Mouse (Mus musculus) forebrain, embryonic 11.5 days (tissue): ENCODE data around the gene Hdac4. TPM values are rescaled to one million over a fixed set of nuclear protein-coding genes. Genes with fewer than 3 reads are reported as not detected.

Experiments used
- ATAC-seq: fragments of 200-750 bp; cut with Nextera tagmentation; replicated peaks from 2 replicates; pipeline ENCODE4 v1.8.0; 2017; ENCODE audit warnings: moderate TSS enrichment; ENCODE audit not compliant: low FRiP score
- DNase-seq: peaks from one replicate; pipeline ENCODE4 v3.0.0-alpha.2; 2017; ENCODE audit warnings: low spot score
- H3K27ac ChIP-seq: fragments of 300-500 bp; sonication (generic); 2 replicates; pipeline ENCODE4 v1.5.1; 2014; ENCODE audit warnings: low read depth, low read length
- H3K27me3 ChIP-seq: fragments of 300-500 bp; sonication (generic); 2 replicates; pipeline ENCODE4 v1.6.1; 2014; ENCODE audit warnings: mild to moderate bottlenecking, low read length, mixed read lengths; ENCODE audit not compliant: control insufficient read depth, insufficient read depth
- H3K36me3 ChIP-seq: fragments of 300-500 bp; sonication (generic); 2 replicates; pipeline ENCODE4 v1.6.1; 2014; ENCODE audit warnings: mild to moderate bottlenecking, low read length, moderate library complexity, mixed read lengths; ENCODE audit not compliant: control insufficient read depth, insufficient read depth
- H3K4me1 ChIP-seq: fragments of 300-500 bp; sonication (generic); replicated peaks from 2 replicates; pipeline ENCODE4 v1.6.1; 2014; ENCODE audit warnings: low read length, mixed read lengths; ENCODE audit not compliant: control insufficient read depth, insufficient read depth
- H3K4me2 ChIP-seq: fragments of 300-500 bp; sonication (generic); 2 replicates; pipeline ENCODE4 v1.6.1; 2014; ENCODE audit warnings: low read depth, mild to moderate bottlenecking, low read length, moderate library complexity, mixed read lengths; ENCODE audit not compliant: severe bottlenecking
- H3K4me3 ChIP-seq: fragments of 300-500 bp; sonication (generic); 2 replicates; pipeline ENCODE4 v1.5.1; 2014; ENCODE audit warnings: low read depth, low read length
- H3K9ac ChIP-seq: fragments of 300-500 bp; sonication (generic); 2 replicates; pipeline ENCODE4 v1.6.1; 2014; ENCODE audit warnings: low read length
- H3K9me3 ChIP-seq: fragments of 300-500 bp; sonication (generic); 2 replicates; pipeline ENCODE4 v1.6.1; 2016; ENCODE audit warnings: low read length, mixed read lengths; ENCODE audit not compliant: control insufficient read depth
- WGBS: fragments of 180-500 bp; shearing (Covaris S2); extraction: QIAGEN DNeasy Blood & Tissue Kit; methylation state at CpG from one replicate; pipeline ENCODE4 v1.1.7; 2014; 5-methylcytosine and 5-hydroxymethylcytosine counted together
- polyA plus RNA-seq: library from polyadenylated mRNA; unstranded; fragments of >200 nt; fragmentation: Nextera tagmentation; extraction: Ambion mirVana; gene quantifications from 2 replicates; pipeline ENCODE4 v1.2.1, GENCODE M21; 2014

Hdac4 gene
- polyA plus RNA-seq, 1 experiment from 2014 or later: 29.6 TPM

DNA sequence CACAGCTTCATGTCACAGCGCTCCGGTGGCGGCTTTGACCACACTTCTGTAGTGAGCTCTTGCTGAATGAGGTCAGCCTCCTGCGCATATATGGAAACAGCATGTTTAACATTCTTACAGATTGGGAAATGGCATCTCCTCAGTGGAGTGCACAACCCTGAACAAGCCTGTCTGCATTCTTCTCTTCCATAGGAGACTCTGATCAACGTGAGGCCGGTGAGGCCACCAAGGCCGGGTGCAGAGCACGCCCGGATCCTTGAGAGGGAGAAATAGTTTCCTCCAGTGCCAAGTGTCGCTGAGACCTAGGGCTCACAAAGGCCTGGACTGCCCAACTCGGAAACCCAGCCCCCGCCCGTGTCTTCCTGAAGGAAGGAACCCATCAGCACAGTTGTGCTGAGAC, 266.4 kb downstream of the Hdac4 start:
- Histone ChIP-seq H3K4me2 (no peak overlapping the region), H3K27me3 (no peaks in the 10 kb centered on the region), H3K27ac (no peak overlapping the region), H3K9ac (no peak overlapping the region), H3K4me3 (no peak overlapping the region), H3K36me3 (no peaks in the 10 kb centered on the region; the same call in 1 of the 2 replicates), H3K9me3 (no peaks in the 10 kb centered on the region), H3K4me1 (no peaks in the 10 kb centered on the region)
- ATAC-seq (no peak), DNase-seq (no peak)
- 95% methylated on average over 13 of the region's 13 CpGs for WGBS

DNA sequence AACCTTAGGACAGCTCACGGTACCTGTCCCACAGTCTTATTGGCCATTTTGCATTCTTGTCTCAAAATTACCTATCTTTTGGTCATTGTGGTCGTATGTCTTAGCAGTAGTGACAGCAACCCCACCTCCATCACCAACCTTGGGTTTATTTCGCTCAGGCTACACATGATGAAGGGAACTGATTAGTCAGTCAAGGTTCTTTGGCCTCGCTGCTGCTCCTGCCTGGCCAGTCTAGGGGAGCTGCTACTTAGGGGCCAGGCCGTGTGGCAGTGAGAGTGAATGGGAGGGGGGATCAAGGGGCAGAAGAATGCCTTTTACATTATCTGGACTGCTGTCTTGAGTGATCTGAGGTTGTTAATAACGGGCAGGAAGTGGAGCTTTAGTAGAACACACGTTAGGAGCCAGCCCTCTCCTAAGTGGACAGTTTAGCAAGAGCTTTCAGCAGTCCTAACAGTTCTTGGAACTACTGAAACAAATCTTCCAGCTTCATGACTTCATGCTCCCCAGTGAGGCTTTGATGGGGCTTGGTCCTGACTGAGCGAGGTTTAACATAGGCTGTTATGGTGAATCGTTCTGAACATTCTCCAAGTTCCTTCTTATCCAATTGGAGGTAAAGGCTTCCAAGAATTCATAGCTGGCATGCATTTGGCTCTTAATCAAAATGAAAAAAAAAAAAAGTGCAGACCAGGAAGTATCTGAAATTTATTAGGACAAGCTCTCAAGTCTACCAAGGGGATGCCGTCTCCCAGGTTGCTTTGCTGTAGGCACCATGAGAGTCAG, 267.8 kb downstream of the Hdac4 start:
- ATAC-seq: no peak
- no peaks in the 10 kb centered on the region for H3K9me3 ChIP-seq
- WGBS: 89% methylated on average over 10 of the region's 10 CpGs

DNA sequence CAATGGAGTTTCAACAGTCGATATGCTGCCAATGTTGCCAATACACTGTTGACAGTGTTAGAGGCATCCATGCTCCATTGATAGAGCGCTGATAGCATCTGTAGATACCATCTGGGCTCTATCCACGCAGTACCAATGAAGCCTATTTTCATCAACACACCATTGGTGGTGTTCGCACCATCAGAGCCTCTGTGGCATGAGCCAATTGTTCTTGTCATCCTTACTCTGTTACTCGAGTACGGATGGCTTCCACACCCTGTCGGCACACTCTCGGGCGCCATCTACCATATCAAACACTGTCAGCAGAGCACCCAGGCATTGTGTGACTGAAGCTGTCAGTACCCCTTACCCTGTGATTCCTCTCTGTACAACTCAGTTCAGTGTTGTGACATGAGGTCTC, 271.9 kb downstream of the Hdac4 start:
- Histone ChIP-seq H3K9me3 (no peaks in the 10 kb centered on the region), H3K4me2 (no peak overlapping the region), H3K36me3 (no peaks in the 10 kb centered on the region), H3K27me3 (no peaks in the 10 kb centered on the region), H3K9ac (no peak overlapping the region), H3K27ac (no peak overlapping the region), H3K4me3 (no peak overlapping the region), H3K4me1 (no peaks in the 10 kb centered on the region)
- ATAC-seq (no peak), DNase-seq (no peak)
- WGBS: 90% methylated on average over 9 of the region's 9 CpGs

More for the DNA sequence above, 267.8 kb downstream of the Hdac4 start:
- no peak overlapping the region for H3K9ac ChIP-seq
- no peaks in the 10 kb centered on the region for H3K36me3 ChIP-seq
- no peaks in the 10 kb centered on the region for H3K27me3 ChIP-seq
- H3K27ac ChIP-seq: no peak overlapping the region
- H3K4me1 ChIP-seq: no peaks in the 10 kb centered on the region
- H3K4me3 ChIP-seq: no peak overlapping the region
- no peak overlapping the region for H3K4me2 ChIP-seq
- no peak for DNase-seq

GRCm38 (mm10) chr1:91922235-91923152, 273.0 kb downstream of the Hdac4 start:
- no peak overlapping the region for H3K27ac ChIP-seq
- 83% methylated on average over 7 of the region's 7 CpGs for WGBS
- H3K9me3 ChIP-seq: no peaks in the 10 kb centered on the region
- ATAC-seq: no peak
- H3K4me2 ChIP-seq: no peak overlapping the region
- no peak for DNase-seq
- no peak overlapping the region for H3K9ac ChIP-seq
- H3K36me3 ChIP-seq: no peaks in the 10 kb centered on the region
- no peaks in the 10 kb centered on the region for H3K27me3 ChIP-seq
- no peaks in the 10 kb centered on the region for H3K4me1 ChIP-seq
- H3K4me3 ChIP-seq: no peak overlapping the region

DNA sequence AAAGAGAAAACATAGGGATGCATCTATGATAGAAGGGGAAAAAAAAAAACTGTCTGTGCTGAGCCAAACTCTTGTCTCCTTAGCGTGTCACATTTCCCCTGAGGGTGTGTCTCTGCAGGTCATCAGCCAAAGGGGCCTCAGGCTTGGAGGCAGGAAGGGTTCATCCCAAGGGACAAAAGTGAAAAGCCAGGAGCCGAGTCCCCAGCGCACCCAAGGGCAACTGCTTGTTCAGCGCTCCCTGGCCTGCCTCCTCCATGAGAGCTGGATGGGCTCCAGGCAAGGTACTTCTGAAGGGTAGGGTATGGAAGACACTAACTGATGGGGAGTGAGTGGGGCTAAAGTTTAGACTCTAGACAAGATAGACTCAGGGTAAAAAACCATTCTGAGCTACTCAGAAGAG, 273.8 kb downstream of the Hdac4 start:
- WGBS: 93% methylated on average over 4 of the region's 4 CpGs
- Histone ChIP-seq H3K27ac (no peak overlapping the region), H3K9ac (no peak overlapping the region), H3K4me2 (no peak overlapping the region), H3K36me3 (no peaks in the 10 kb centered on the region), H3K9me3 (no peaks in the 10 kb centered on the region), H3K4me1 (no peaks in the 10 kb centered on the region), H3K4me3 (no peak overlapping the region), H3K27me3 (no peaks in the 10 kb centered on the region)
- ATAC-seq (no peak), DNase-seq (no peak)

DNA sequence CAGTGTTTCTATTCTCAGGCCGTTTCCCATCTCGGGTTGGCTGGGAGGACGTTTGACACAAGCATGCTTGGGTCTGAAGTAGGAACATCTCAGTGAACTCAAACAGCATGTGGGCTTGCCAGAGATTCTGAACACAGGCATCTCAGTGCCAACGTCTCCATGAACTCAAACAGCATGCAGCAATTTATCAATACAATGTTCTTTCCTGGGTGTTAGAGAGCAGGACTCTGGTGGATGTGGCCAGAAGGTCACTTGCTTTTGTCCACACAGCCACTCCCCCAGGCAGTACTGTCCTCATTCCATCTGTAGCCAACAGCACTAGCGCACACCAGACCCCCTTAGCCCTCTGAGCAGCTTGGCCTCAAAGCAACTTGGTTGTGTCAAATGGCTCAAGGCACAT, 274.2 kb downstream of the Hdac4 start:
- WGBS: 74% methylated on average over 5 of the region's 5 CpGs
- H3K36me3 ChIP-seq: no peaks in the 10 kb centered on the region
- no peak for ATAC-seq
- no peak overlapping the region for H3K4me3 ChIP-seq
- no peak overlapping the region for H3K4me2 ChIP-seq
- H3K9ac ChIP-seq: no peak overlapping the region
- no peaks in the 10 kb centered on the region for H3K27me3 ChIP-seq
- no peak for DNase-seq
- H3K9me3 ChIP-seq: no peaks in the 10 kb centered on the region
- H3K27ac ChIP-seq: no peak overlapping the region
- H3K4me1 ChIP-seq: no peaks in the 10 kb centered on the region

- Histone ChIP-seq H3K9me3 (no peaks in the 10 kb centered on the region), H3K4me2 (no peak overlapping the region), H3K4me1 (no peaks in the 10 kb centered on the region), H3K9ac (no peak overlapping the region), H3K4me3 (no peak overlapping the region), H3K36me3 (no peaks in the 10 kb centered on the region), H3K27ac (no peak overlapping the region), H3K27me3 (no peaks in the 10 kb centered on the region)
- ATAC-seq (no peak), DNase-seq (no peak)
- WGBS: 51% methylated on average over 7 of the region's 7 CpGs
Observed at GRCm38 (mm10) chr1:91920038-91920589, 275.4 kb downstream of the Hdac4 start.

DNA sequence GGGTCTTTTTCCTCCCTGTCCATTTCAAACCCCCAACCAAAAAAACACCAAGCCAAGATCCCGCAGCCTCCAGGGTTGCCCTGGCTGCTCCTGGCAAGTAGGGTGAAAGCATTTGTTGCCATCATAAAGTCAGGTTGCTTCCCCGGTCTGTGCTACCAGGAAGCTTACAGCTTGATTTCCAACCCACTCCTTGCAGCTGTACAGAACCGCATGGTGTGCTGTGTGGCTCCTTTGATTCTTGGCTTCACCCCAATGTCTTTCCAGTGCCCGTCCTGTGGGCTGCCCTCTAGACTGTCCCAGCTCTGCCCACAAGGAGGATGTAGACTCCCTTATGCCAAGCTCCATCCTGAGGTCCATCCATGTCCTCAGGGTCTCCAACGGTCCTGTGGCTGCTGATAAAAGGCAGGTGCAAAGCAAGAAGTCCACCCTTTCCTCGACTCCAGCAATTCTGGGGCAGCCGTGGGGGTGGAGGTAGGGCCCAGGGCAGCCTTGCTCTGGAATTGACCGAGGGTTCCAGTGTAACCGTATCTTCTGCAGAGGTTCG, 277.2 kb downstream of the Hdac4 start:
- no peak overlapping the region for H3K27ac ChIP-seq
- 83% methylated on average over 10 of the region's 10 CpGs for WGBS
- DNase-seq: no peak

More for the DNA sequence above, 277.2 kb downstream of the Hdac4 start:
- no peak for ATAC-seq
- Histone ChIP-seq H3K9ac (no peak overlapping the region), H3K4me1 (no peaks in the 10 kb centered on the region), H3K27me3 (no peaks in the 10 kb centered on the region), H3K4me2 (no peak overlapping the region), H3K9me3 (no peaks in the 10 kb centered on the region), H3K4me3 (no peak overlapping the region), H3K36me3 (no peaks in the 10 kb centered on the region)
